Mouse (Mus musculus): ENCODE measurements around the gene Mrps23. TPM values are rescaled to one million over a fixed set of nuclear protein-coding genes. Genes with fewer than 3 reads are reported as not detected.

The Mrps23 gene
- polyA plus RNA-seq, 1 experiment from 2014 or later, result 60.4 TPM

DNA sequence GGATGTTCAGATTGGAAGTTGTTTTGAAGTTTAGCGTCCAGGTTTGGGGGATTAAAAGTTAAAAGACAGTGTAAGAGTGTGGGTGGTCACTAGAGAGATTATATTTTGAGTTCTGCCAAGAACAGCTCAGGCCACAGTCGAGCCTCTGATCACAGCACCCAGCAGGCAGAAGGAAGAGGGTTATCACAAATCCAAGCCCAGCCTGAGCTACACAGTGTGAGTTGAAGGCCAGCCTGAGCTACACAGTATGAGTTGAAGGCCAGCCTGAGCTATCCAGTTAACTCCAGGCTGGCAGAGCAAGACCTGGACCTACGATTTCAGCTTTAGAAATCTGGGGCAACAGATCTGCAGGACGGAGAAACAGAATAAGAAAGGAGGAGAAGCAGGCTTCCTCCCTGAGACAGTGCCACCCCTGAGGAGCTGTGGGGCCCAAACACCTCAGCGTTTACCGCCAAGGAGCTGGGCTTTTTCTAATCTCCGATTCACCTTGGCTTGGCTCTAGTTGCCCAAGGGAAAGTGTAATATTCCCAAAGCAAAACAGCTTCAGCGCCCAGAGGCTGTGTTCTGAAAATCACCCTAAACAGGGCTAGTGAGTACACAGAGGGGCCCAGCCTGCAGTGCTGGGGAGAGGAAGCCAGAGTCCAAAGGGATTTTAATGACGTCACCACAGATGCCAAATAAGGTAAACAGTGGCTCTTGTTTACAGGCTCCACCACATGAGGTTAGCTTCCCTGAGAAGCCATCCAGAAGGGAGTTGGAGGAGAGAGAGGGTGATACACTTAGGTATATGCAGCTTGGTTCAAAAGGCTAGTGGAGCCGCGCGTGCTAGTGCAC is 37.5 kb downstream of the Mrps23 start:
- DNase-seq (ENCODE audit: low spot score) (no peak), ATAC-seq (ENCODE audit: insufficient number of reproducible peaks, low FRiP score, low TSS enrichment, low read depth) (0 out of 2 replicates have a peak, but pooled peaks have one; percentile 37)
- no peak overlapping the region for H3K9ac ChIP-seq (ENCODE audit: low read length)
- no peaks in the 10 kb centered on the region for H3K36me3 ChIP-seq (ENCODE audit: control insufficient read depth, insufficient read depth, low read length)
- H3K4me3 ChIP-seq (ENCODE audit: low read depth, low read length), result no peak overlapping the region
- no peaks in the 10 kb centered on the region for H3K9me3 ChIP-seq (ENCODE audit: control insufficient read depth, low read length)
- peaks cover 14% of the 10 kb centered on the region for H3K4me1 ChIP-seq (ENCODE audit: control insufficient read depth, insufficient read depth, low read length)
- peak overlapping the region; percentile 82 for H3K27ac ChIP-seq (replicated peaks; ENCODE audit: low read depth, low read length)
- no peaks in the 10 kb centered on the region for H3K27me3 ChIP-seq (ENCODE audit: control insufficient read depth, insufficient read depth, low read length)
- 39% methylated on average over 12 of the region's 12 CpGs for WGBS
- H3K4me2 ChIP-seq (ENCODE audit: low read depth, severe bottlenecking), result no peak overlapping the region

GRCm38 (mm10) chr11:88245581-88246170 is 41.5 kb downstream of the Mrps23 start:
- Histone ChIP-seq H3K27me3 (ENCODE audit: control insufficient read depth, insufficient read depth, low read length) (no peaks in the 10 kb centered on the region), H3K27ac (replicated peaks; ENCODE audit: low read depth, low read length) (no peak overlapping the region), H3K36me3 (ENCODE audit: control insufficient read depth, insufficient read depth, low read length) (no peaks in the 10 kb centered on the region), H3K4me3 (ENCODE audit: low read depth, low read length) (no peak overlapping the region), H3K4me1 (ENCODE audit: control insufficient read depth, insufficient read depth, low read length) (peaks cover 11% of the 10 kb centered on the region), H3K9me3 (ENCODE audit: control insufficient read depth, low read length) (no peaks in the 10 kb centered on the region), H3K9ac (ENCODE audit: low read length) (no peak overlapping the region), H3K4me2 (ENCODE audit: low read depth, severe bottlenecking) (no peak overlapping the region)
- DNase-seq (ENCODE audit: low spot score) (no peak), ATAC-seq (ENCODE audit: insufficient number of reproducible peaks, low FRiP score, low TSS enrichment, low read depth) (no peak)
- 78% methylated on average over 14 of the region's 14 CpGs for WGBS

DNA sequence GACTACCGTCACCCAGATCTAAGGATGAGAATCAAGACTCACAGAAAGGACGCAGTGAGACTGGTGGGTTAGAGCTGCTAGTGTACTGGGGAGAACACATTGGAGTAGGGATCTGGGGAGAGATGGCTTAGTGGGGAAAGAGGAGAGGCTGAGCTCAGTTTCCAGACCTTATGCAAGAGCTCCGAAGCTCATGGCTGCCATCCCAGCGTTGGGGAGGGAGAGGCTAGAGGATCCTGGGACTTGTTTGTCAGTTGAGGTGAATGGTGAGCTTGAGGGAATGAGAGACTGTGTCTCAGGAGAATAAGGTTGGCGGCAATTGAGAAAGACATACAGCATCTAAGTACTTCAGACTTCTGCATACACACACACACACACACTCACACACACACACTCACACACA is 44.4 kb downstream of the Mrps23 start:
- Histone ChIP-seq H3K4me3 (ENCODE audit: low read depth, low read length) (no peak overlapping the region), H3K9ac (ENCODE audit: low read length) (no peak overlapping the region), H3K27ac (replicated peaks; ENCODE audit: low read depth, low read length) (no peak overlapping the region), H3K9me3 (ENCODE audit: control insufficient read depth, low read length) (no peaks in the 10 kb centered on the region), H3K27me3 (ENCODE audit: control insufficient read depth, insufficient read depth, low read length) (no peaks in the 10 kb centered on the region), H3K4me1 (ENCODE audit: control insufficient read depth, insufficient read depth, low read length) (peaks cover 9% of the 10 kb centered on the region), H3K4me2 (ENCODE audit: low read depth, severe bottlenecking) (no peak overlapping the region), H3K36me3 (ENCODE audit: control insufficient read depth, insufficient read depth, low read length) (no peaks in the 10 kb centered on the region)
- 61% methylated on average over 5 of the region's 5 CpGs for WGBS
- ATAC-seq (ENCODE audit: insufficient number of reproducible peaks, low FRiP score, low TSS enrichment, low read depth) (no peak), DNase-seq (ENCODE audit: low spot score) (no peak)

DNA sequence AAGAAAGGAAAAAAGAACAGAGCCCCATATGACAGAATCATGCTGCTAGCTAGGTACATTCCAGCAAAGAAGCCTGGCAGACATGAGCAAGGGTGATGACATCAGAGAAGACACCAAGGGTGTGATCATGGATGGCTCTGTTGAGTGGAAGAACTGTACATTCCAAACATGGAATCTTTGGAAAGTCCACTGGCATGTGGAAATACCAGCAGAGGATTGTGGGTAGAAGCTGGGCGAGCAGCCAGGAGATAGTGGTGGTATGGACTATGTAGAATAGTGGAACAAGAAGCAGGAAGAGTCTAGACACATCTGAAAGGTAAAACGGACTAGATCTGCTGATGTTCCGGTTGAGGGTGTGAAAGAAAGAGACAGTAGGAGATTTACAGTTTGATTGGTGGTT is 46.4 kb downstream of the Mrps23 start:
- ATAC-seq (ENCODE audit: insufficient number of reproducible peaks, low FRiP score, low TSS enrichment, low read depth), result no peak
- 90% methylated on average over 3 of the region's 3 CpGs for WGBS
- no peak for DNase-seq (ENCODE audit: low spot score)
- peaks cover 9% of the 10 kb centered on the region for H3K4me1 ChIP-seq (ENCODE audit: control insufficient read depth, insufficient read depth, low read length)
- H3K36me3 ChIP-seq (ENCODE audit: control insufficient read depth, insufficient read depth, low read length), result no peaks in the 10 kb centered on the region
- no peak overlapping the region for H3K4me3 ChIP-seq (ENCODE audit: low read depth, low read length)
- H3K9me3 ChIP-seq (ENCODE audit: control insufficient read depth, low read length), result no peaks in the 10 kb centered on the region
- no peak overlapping the region for H3K9ac ChIP-seq (ENCODE audit: low read length)
- H3K4me2 ChIP-seq (ENCODE audit: low read depth, severe bottlenecking), result no peak overlapping the region
- H3K27ac ChIP-seq (replicated peaks; ENCODE audit: low read depth, low read length), result no peak overlapping the region
- no peaks in the 10 kb centered on the region for H3K27me3 ChIP-seq (ENCODE audit: control insufficient read depth, insufficient read depth, low read length)

GRCm38 (mm10) chr11:88251295-88251694 is 47.1 kb downstream of the Mrps23 start:
- Histone ChIP-seq H3K36me3 (ENCODE audit: control insufficient read depth, insufficient read depth, low read length) (no peaks in the 10 kb centered on the region), H3K4me2 (ENCODE audit: low read depth, severe bottlenecking) (no peak overlapping the region), H3K4me1 (ENCODE audit: control insufficient read depth, insufficient read depth, low read length) (peaks cover 9% of the 10 kb centered on the region), H3K27me3 (ENCODE audit: control insufficient read depth, insufficient read depth, low read length) (no peaks in the 10 kb centered on the region), H3K27ac (replicated peaks; ENCODE audit: low read depth, low read length) (no peak overlapping the region), H3K9ac (ENCODE audit: low read length) (no peak overlapping the region), H3K4me3 (ENCODE audit: low read depth, low read length) (no peak overlapping the region), H3K9me3 (ENCODE audit: control insufficient read depth, low read length) (no peaks in the 10 kb centered on the region)
- WGBS, result 79% methylated on average over 7 of the region's 7 CpGs
- DNase-seq (ENCODE audit: low spot score) (no peak), ATAC-seq (ENCODE audit: insufficient number of reproducible peaks, low FRiP score, low TSS enrichment, low read depth) (no peak)

- Histone ChIP-seq H3K9me3 (ENCODE audit: control insufficient read depth, low read length) (no peaks in the 10 kb centered on the region), H3K4me2 (ENCODE audit: low read depth, severe bottlenecking) (no peak overlapping the region), H3K27me3 (ENCODE audit: control insufficient read depth, insufficient read depth, low read length) (no peaks in the 10 kb centered on the region), H3K27ac (replicated peaks; ENCODE audit: low read depth, low read length) (no peak overlapping the region), H3K4me1 (ENCODE audit: control insufficient read depth, insufficient read depth, low read length) (peaks cover 9% of the 10 kb centered on the region), H3K36me3 (ENCODE audit: control insufficient read depth, insufficient read depth, low read length) (no peaks in the 10 kb centered on the region), H3K4me3 (ENCODE audit: low read depth, low read length) (no peak overlapping the region), H3K9ac (ENCODE audit: low read length) (no peak overlapping the region)
- peak; percentile 94 for DNase-seq (ENCODE audit: low spot score)
- ATAC-seq (ENCODE audit: insufficient number of reproducible peaks, low FRiP score, low TSS enrichment, low read depth), result peak; percentile 72; the same call in 1 of the 2 replicates
- 15% methylated on average over 22 of the region's 22 CpGs for WGBS
Measured at GRCm38 (mm10) chr11:88251972-88252766, 48.0 kb downstream of the Mrps23 start.

- DNase-seq (ENCODE audit: low spot score) (peak; percentile 28), ATAC-seq (ENCODE audit: insufficient number of reproducible peaks, low FRiP score, low TSS enrichment, low read depth) (no peak)
- no peaks in the 10 kb centered on the region for H3K36me3 ChIP-seq (ENCODE audit: control insufficient read depth, insufficient read depth, low read length)
- no peak overlapping the region for H3K4me2 ChIP-seq (ENCODE audit: low read depth, severe bottlenecking)
- H3K9ac ChIP-seq (ENCODE audit: low read length), result no peak overlapping the region
- H3K9me3 ChIP-seq (ENCODE audit: control insufficient read depth, low read length), result no peaks in the 10 kb centered on the region
- no peak overlapping the region for H3K4me3 ChIP-seq (ENCODE audit: low read depth, low read length)
- no peak overlapping the region; the same call in 1 of the 2 replicates for H3K27ac ChIP-seq (replicated peaks; ENCODE audit: low read depth, low read length)
- H3K4me1 ChIP-seq (ENCODE audit: control insufficient read depth, insufficient read depth, low read length), result peaks cover 9% of the 10 kb centered on the region
- WGBS, result 30% methylated on average over 11 of the region's 18 CpGs
- H3K27me3 ChIP-seq (ENCODE audit: control insufficient read depth, insufficient read depth, low read length), result no peaks in the 10 kb centered on the region
Measured at GRCm38 (mm10) chr11:88252767-88253513, 48.8 kb downstream of the Mrps23 start.

Data from limb, embryonic 11.5 days (tissue).